Mouse (Mus musculus) forebrain, embryonic 15.5 days (tissue): ENCODE measurements around the gene Gm5565. TPM values are rescaled to one million over a fixed set of nuclear protein-coding genes. Genes with fewer than 3 reads are reported as not detected.
"Not testable (repeated sequence)": the region's sequence is repeated elsewhere in the genome, so short reads cannot be mapped to it uniquely, and the experiment has no call there.

Experiments used
- ATAC-seq: fragments of 200-750 bp; cut with Nextera tagmentation; replicated peaks from 2 replicates; pipeline ENCODE4 v1.8.0; 2017; ENCODE audit warnings: mild to moderate bottlenecking, moderate TSS enrichment, moderate library complexity
- H3K27ac ChIP-seq: fragments of 300-500 bp; sonication (generic); replicated peaks from 2 replicates; pipeline ENCODE4 v1.5.1; 2015; ENCODE audit warnings: mild to moderate bottlenecking, inconsistent platforms
- H3K27me3 ChIP-seq: fragments of 300-500 bp; sonication (generic); 2 replicates; pipeline ENCODE4 v1.6.1; 2015; ENCODE audit warnings: inconsistent platforms
- H3K36me3 ChIP-seq: fragments of 300-500 bp; sonication (generic); 2 replicates; pipeline ENCODE4 v1.6.1; 2015; ENCODE audit warnings: mild to moderate bottlenecking, inconsistent platforms
- H3K4me1 ChIP-seq: fragments of 300-500 bp; sonication (generic); 2 replicates; pipeline ENCODE4 v1.6.1; 2015; ENCODE audit warnings: inconsistent platforms
- H3K4me2 ChIP-seq: fragments of 300-500 bp; sonication (generic); replicated peaks from 2 replicates; pipeline ENCODE4 v1.6.1; 2015; ENCODE audit warnings: mild to moderate bottlenecking, inconsistent platforms
- H3K4me3 ChIP-seq: fragments of 300-500 bp; sonication (generic); 2 replicates; pipeline ENCODE4 v1.5.1; 2015; ENCODE audit warnings: mild to moderate bottlenecking, inconsistent platforms
- H3K9ac ChIP-seq: fragments of 300-500 bp; sonication (generic); replicated peaks from 2 replicates; pipeline ENCODE4 v1.6.1; 2015; ENCODE audit warnings: mild to moderate bottlenecking, inconsistent platforms
- H3K9me3 ChIP-seq: fragments of 300-500 bp; sonication (generic); 2 replicates; pipeline ENCODE4 v1.6.1; 2016; ENCODE audit warnings: inconsistent platforms
- WGBS: fragments of 180-500 bp; shearing (Covaris S2); methylation state at CpG from one replicate; pipeline ENCODE4 v1.1.7; 2015; ENCODE audit warnings: mixed read lengths; 5-methylcytosine and 5-hydroxymethylcytosine counted together
- polyA plus RNA-seq: library from polyadenylated mRNA; unstranded; fragments of >200 nt; fragmentation: Nextera tagmentation; extraction: Ambion mirVana; gene quantifications from 2 replicates; pipeline ENCODE4 v1.2.1, GENCODE M21; 2015

The Gm5565 gene
- polyA plus RNA-seq, 1 experiment from 2014 or later: not detected

GRCm38 (mm10) chr5:146172744-146173143, 12.4 kb upstream of the Gm5565 start:
- not testable (repeated sequence) for H3K27ac ChIP-seq

GRCm38 (mm10) chr5:146170621-146171020, 10.3 kb upstream of the Gm5565 start, which contains the start of gene Gm6309:
Gm6309 (minus strand) TSS chr5:146170721.
- H3K4me1 ChIP-seq, ATAC-seq, H3K27ac ChIP-seq, H3K36me3 ChIP-seq, H3K27me3 ChIP-seq, H3K4me3 ChIP-seq, H3K9ac ChIP-seq, H3K9me3 ChIP-seq, H3K4me2 ChIP-seq: not testable (repeated sequence)
- 78% methylated on average over 2 of the region's 2 CpGs for WGBS

More at GRCm38 (mm10) chr5:146172744-146173143, 12.4 kb upstream of the Gm5565 start:
- H3K27me3 ChIP-seq, ATAC-seq, H3K9me3 ChIP-seq, H3K4me2 ChIP-seq, H3K36me3 ChIP-seq, H3K4me1 ChIP-seq, H3K4me3 ChIP-seq, H3K9ac ChIP-seq: not testable (repeated sequence)
- 61% methylated on average over 4 of the region's 4 CpGs for WGBS

DNA sequence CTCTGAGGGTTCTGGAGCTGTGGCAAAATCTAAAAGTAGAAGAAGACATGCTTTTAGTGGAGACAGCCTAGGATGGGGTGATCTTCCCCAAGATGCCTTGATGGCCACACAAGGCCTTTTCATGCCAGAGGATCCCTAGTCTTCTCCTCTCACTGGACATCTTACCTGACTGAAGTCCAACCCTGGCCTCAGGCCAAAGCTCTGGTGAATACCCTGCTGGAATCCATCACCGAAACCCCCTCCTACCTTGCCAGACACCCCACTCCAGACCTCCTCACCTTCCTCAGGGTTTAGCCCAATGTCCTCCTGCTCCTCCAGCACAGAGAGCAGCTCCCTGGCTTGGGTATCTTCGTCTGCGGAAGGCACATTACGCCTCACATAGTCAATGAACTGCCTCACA, 2.0 kb downstream of the Gm5565 start:
- H3K36me3 ChIP-seq, H3K9ac ChIP-seq, H3K27me3 ChIP-seq, H3K27ac ChIP-seq, ATAC-seq, H3K4me3 ChIP-seq, H3K9me3 ChIP-seq, H3K4me1 ChIP-seq, H3K4me2 ChIP-seq: not testable (repeated sequence)
- 91% methylated on average over 4 of the region's 4 CpGs for WGBS

GRCm38 (mm10) chr5:146150454-146150853, 9.9 kb downstream of the Gm5565 start:
- ATAC-seq: no peak
- Histone ChIP-seq H3K4me2 (no peak overlapping the region), H3K36me3 (no peaks in the 10 kb centered on the region), H3K9ac (no peak overlapping the region), H3K27ac (no peak overlapping the region), H3K4me1 (no peaks in the 10 kb centered on the region), H3K27me3 (no peaks in the 10 kb centered on the region), H3K4me3 (no peak overlapping the region), H3K9me3 (peaks cover 3% of the 10 kb centered on the region; the same call in 1 of the 2 replicates)
- WGBS: 74% methylated on average over 3 of the region's 3 CpGs

GRCm38 (mm10) chr5:146147903-146148302, 12.4 kb downstream of the Gm5565 start:
- ATAC-seq: no peak
- Histone ChIP-seq H3K36me3 (no peaks in the 10 kb centered on the region), H3K4me2 (no peak overlapping the region), H3K4me1 (no peaks in the 10 kb centered on the region), H3K9me3 (peaks cover 3% of the 10 kb centered on the region; the same call in 1 of the 2 replicates), H3K9ac (no peak overlapping the region), H3K27ac (no peak overlapping the region), H3K4me3 (no peak overlapping the region), H3K27me3 (no peaks in the 10 kb centered on the region)
- WGBS: 38% methylated on average over 2 of the region's 2 CpGs

Other genes starting within 250 kb of the Gm5565 start
- gene Cyp3a25, start 150.9 kb downstream of the Gm5565 start, polyA plus RNA-seq: not detected in 2 replicates
- not detected in 2 replicates for gene Cyp3a59, start 81.3 kb downstream of the Gm5565 start, polyA plus RNA-seq
- gene Gm6309, start 10.2 kb upstream of the Gm5565 start, polyA plus RNA-seq: not detected in 2 replicates
- gene 1700001J03Rik, start 24.8 kb upstream of the Gm5565 start, polyA plus RNA-seq: not detected in 2 replicates
- gene Rnf6, start 61.0 kb upstream of the Gm5565 start, polyA plus RNA-seq: 28.3 TPM in 2 replicates
- 18.5 and 18.6 TPM in 2 replicates for gene Cdk8, start 70.7 kb upstream of the Gm5565 start, polyA plus RNA-seq
- gene Wasf3, start 224.4 kb upstream of the Gm5565 start, polyA plus RNA-seq: 9.3 and 9.7 TPM in 2 replicates